Mouse (Mus musculus): Measurements from ENCODE around the gene Ndufv3.

The Ndufv3 gene

GRCm38 (mm10) chr17:31519946-31520838 is at the start of gene Ndufv3, which contains the start of gene Wdr4:
Gene Ndufv3 (plus strand): TSS chr17:31520115.
Gene Wdr4 (minus strand): TSS chr17:31519980.
- DNase-seq: peak; percentile 99 to 100

GRCm38 (mm10) chr17:31470766-31471418 is 49.0 kb upstream of the Ndufv3 start:
- no peak for DNase-seq

GRCm38 (mm10) chr17:31474388-31474787 is 45.5 kb upstream of the Ndufv3 start:
- DNase-seq: no peak

GRCm38 (mm10) chr17:31478606-31479005 is 41.3 kb upstream of the Ndufv3 start:
- DNase-seq: no peak

- DNase-seq: no peak
Observed at GRCm38 (mm10) chr17:31479108-31479844, 40.6 kb upstream of the Ndufv3 start.

GRCm38 (mm10) chr17:31486616-31487198 is 33.2 kb upstream of the Ndufv3 start:
- DNase-seq: no peak

GRCm38 (mm10) chr17:31487433-31488060 is 32.4 kb upstream of the Ndufv3 start:
- DNase-seq: no peak

- no peak for DNase-seq
Observed at GRCm38 (mm10) chr17:31491355-31491754, 28.6 kb upstream of the Ndufv3 start.

GRCm38 (mm10) chr17:31492416-31492815 is 27.5 kb upstream of the Ndufv3 start:
- DNase-seq: peak; percentile 81 to 82

GRCm38 (mm10) chr17:31494989-31495388 is 24.9 kb upstream of the Ndufv3 start:
- no peak for DNase-seq

- DNase-seq: peak; percentile 51 to 64
Observed at GRCm38 (mm10) chr17:31497726-31498125, 22.2 kb upstream of the Ndufv3 start.

- DNase-seq: peak; percentile 45 to 48
Observed at GRCm38 (mm10) chr17:31499725-31500124, 20.2 kb upstream of the Ndufv3 start.

- peak; percentile 30 to 47 for DNase-seq
Observed at GRCm38 (mm10) chr17:31500416-31500815, 19.5 kb upstream of the Ndufv3 start.

- DNase-seq: no peak
Observed at GRCm38 (mm10) chr17:31500908-31501307, 19.0 kb upstream of the Ndufv3 start.

GRCm38 (mm10) chr17:31502261-31502927 is 17.5 kb upstream of the Ndufv3 start:
- no peak for DNase-seq

GRCm38 (mm10) chr17:31503337-31503736 is 16.6 kb upstream of the Ndufv3 start:
- DNase-seq: no peak

GRCm38 (mm10) chr17:31503936-31504335 is 16.0 kb upstream of the Ndufv3 start:
- no peak for DNase-seq

GRCm38 (mm10) chr17:31505013-31505412 is 14.9 kb upstream of the Ndufv3 start:
- DNase-seq: no peak

GRCm38 (mm10) chr17:31506282-31506681 is 13.6 kb upstream of the Ndufv3 start:
- DNase-seq: no peak

- DNase-seq: no peak
Observed at GRCm38 (mm10) chr17:31510944-31511343, 9.0 kb upstream of the Ndufv3 start.

GRCm38 (mm10) chr17:31511792-31512495 is 8.0 kb upstream of the Ndufv3 start:
- DNase-seq: peak; percentile 88 to 91
